Mouse (Mus musculus): ENCODE measurements around the gene Gm45062.

The Gm45062 gene

DNA sequence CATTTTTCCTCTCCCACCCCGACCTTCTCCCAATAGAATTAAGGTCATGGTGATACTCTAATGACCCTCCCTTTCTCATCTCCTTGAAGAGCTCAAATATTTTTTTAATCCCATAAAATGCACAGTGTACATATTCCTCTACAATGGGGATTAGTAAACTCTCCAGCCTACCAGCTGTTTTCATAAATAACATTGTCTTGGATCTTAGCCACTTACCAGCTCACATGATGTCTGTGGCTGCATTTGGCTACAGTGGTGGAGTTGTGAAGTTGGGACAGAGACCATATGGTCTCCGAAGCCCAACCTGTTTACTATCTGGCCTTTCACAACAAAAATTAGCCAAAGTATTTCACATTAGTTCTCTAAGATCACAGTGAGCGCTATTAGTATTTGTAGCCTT lies 111.4 kb downstream of the Gm45062 start:
- DNase-seq (ENCODE audit: low read depth): peak; percentile 57

DNA sequence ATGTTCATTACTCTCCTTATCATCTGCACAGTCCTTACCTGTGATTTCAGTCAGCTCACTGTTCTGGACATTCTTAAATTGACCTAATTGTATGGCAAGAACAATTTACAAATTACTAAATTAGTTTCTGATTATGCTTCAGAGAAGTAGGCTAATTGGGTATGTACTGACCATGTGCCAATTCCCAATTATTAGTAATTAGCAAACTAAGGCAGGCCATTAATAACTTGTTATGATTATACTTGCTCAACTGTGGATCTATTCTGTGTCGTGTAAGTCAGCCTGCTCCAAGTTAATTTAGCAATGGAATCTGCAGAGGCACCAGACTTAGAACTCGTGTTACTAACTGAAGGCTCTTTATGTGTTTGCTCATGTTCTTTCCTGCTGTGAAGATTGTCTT lies 113.8 kb downstream of the Gm45062 start:
- no peak for DNase-seq (ENCODE audit: low read depth)

DNA sequence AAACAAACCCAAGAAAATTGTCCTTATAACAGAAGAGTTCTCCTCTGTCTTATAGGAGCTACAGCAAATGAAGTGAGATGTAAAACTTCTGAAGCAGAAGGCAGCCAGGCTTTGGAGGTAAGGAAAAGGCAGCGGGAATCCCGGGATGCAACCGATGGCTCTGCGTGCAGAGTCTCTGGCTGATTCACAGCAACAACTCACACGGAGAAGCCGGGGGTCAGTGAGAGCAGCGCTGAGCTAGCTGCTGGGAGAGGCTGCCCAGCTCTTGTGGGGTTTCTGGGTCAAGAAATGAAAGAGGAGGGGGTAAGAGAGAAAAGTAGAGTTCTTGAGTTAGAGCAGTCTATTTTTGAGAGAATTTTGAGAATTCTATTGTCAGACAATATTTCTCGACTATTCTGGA lies 114.6 kb downstream of the Gm45062 start:
- DNase-seq (ENCODE audit: low read depth): no peak

DNA sequence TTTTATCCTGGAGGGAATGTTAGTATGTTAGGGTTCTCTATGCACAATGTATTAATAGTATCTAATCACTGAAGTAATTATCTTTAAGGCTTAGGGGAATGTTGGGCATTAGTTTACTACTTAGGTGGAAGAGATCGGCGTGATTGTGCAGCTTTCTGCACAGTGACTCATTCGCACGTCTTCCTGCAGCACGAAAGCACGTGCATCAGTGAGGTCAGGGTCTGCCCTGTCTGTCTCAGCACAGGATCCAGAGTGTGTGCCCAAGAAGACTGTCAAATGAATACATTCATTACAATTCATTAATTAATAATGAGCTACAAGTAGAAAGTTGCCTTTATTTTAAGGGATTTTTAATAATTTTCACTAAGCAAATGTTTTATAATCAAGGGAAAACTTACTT lies 115.0 kb downstream of the Gm45062 start:
- DNase-seq (ENCODE audit: low read depth): no peak

DNA sequence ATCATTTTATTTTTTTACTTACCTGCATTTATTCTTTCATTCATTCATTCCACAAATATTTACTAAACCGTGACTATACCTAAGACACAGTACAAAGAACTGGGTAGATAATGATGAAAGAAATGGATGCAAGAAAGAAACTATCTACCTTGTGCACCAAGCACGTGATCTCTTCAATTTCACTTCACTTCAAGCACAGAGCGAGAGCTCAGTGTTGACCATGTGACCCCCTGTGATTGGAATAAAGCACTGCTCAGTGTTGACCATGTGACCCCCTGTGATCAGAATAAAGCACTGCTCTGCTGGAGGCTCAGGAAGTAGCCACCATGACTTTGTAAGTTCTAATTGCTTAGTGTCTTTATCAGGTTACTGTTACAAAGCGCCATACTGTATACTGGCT lies 115.5 kb downstream of the Gm45062 start:
- DNase-seq (ENCODE audit: low read depth): no peak

DNA sequence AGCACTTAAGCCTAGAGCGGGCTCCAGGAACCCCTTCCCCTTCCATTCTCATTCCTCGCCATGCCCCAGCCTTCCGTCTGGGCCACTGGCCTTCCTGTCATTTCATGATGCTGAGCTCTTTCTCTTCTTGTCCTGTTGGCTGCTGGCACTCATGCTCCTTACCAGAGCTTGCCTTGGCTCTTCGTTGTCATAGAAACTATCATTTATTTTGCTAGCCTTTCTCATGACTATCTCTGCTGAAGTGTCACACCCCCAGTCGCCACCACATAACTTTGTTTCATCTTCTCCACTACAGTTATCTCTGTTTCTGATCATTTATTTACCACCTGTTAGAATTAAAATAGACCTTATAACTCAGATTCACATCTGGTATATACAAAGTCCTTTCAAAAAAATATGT lies 117.1 kb downstream of the Gm45062 start:
- no peak for DNase-seq (ENCODE audit: low read depth)

DNA sequence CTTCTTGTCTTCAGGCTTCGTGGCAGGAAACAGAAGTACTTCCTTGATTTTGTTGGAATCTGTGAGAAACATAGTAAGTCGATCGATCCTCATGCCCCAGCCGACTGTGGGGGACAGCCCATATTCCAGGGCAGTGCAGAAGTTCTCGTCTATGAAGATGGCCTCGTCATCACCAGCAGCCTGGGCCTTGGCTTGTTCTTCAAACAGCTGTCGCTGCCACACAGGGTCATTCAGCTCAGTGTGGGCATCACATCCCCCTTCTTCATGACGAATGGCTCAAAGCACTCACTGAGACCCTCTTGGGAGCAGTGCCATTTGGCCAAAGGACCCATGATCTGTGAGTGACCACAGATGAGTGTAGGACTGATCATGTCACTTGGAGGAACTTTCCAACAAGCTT lies 118.4 kb downstream of the Gm45062 start:
- DNase-seq (ENCODE audit: low read depth): no peak

DNA sequence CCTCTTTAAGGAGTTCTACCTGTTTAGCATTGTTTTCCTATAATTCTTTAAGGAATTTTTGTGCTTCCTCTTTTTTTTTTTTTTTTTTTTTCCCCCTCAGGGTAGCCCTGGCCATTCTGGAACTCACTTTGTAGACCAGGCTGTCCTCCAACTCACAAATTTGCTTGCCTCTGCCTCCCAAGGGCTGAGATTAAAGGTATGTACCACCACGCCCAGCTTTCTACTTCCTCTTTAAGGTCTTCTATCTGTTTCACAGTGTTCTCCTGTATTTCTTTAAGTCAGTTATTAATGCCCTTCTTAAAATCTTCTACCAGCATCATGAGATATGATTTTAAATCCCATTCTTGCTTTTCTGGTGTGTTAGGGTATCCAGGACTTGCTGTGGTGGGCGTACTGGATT lies 130.1 kb downstream of the Gm45062 start:
- DNase-seq (ENCODE audit: low read depth): no peak

DNA sequence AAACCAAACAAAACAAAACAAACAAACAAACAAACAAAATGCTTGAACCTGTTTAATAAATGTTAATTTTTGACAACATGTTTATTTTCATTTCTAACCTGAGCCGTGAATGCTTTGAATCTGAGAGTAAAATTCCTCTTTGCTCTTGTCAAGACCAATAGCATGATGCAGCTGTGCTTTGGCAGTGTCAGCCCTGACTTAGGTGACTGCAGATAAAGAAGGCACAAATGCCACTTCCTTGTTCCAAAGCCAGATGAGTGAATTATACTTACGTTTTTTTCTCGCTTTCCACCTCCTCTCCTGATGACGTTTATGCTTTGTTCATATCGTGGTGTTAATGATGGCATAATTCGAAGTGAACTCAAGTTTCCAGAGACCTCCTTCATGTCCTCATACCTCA lies 131.0 kb downstream of the Gm45062 start:
- no peak for DNase-seq (ENCODE audit: low read depth)

DNA sequence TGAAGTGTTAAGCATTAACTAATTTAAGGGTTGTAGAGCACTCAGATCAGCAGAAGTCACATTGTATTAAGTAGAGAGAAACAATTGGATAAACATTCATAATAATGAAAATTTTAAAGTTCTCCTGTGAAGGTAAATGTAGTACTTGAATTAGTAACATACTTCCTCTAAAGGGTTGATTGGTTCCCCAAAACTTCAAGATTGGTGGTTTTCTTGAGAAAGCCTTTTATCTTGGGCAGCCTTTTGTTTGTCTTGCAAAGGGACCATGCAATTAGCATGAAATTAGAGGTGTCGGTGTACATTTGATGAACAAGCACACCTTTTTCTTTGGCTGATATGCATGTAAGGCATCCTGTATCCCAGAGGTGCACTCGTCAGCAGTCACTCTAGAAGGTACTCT lies 131.7 kb downstream of the Gm45062 start:
- DNase-seq (ENCODE audit: low read depth): no peak

DNA sequence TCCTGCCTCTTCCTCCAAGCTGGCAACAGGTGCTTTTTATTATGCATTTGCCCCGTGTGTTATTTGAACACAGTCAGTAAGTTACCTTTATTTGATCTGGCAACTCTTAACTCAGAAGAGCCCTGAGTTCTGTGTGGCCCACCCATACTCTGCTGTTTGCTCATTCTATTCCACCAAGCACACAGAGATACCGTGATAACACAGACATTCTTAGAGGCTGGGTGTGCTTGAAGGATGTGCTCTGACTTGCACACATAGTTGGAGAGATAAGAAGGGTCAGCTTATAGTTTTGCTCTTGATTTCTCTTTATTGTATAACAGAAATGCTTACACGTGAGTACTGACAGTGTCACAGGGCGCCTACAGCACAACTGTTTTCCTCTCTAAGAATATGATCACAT lies 133.8 kb downstream of the Gm45062 start:
- no peak for DNase-seq (ENCODE audit: low read depth)

DNA sequence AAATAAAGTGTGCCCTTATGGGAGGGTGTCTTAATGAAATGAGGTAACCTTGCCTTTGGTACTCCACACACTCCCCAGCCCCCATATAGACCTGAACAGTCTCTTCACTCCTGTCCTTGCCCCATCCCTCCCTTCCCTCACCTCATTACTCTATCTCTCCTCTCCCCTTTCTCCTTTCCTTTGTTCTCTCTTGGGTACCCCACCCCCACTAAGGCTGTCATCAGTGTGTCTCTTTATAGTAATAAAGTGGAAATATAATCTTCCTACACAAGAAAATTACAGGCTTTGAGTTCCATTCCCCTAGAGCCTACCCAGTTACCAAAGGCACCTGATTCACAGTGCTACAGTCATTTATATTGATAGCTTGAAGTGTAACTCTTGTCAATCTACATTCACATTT lies 134.8 kb downstream of the Gm45062 start:
- no peak for DNase-seq (ENCODE audit: low read depth)

DNA sequence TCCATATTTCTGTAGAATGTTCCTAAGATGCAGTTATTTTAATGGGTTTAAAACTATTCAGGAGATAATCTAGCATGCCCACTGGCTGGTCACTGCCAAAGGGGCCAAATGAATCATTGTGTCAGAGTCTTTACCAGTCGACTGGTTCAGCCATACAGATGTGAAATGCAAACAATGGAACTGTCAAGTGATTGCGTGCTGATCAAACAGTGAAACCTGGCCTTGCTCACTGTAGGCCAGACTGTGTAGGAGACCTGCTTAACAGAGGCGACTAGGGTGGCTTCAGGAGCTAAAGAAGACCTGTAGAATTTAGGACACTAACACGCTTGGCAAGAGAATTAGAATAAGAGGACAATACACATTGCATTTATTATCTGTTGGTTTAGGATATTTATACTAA lies 135.8 kb downstream of the Gm45062 start:
- no peak for DNase-seq (ENCODE audit: low read depth)

DNA sequence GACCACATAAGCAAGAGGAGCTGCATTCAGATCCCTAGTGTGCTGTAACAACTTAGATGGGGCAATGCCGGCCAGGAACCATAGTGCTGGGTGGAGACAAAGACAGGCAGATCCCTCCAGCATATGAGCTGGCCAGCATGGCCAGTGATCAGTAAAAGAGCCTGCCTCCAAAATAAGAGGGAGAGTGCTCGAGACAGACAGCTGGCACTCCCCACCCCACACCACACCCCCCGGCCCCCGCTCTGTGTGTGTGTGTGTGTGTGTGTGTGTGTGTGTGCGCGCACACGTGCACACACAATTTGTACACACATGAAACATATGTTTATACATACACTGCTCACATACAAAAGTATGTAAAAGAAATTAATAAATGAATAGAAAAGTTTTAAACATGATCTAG lies 138.0 kb downstream of the Gm45062 start:
- DNase-seq (ENCODE audit: low read depth): no peak

DNA sequence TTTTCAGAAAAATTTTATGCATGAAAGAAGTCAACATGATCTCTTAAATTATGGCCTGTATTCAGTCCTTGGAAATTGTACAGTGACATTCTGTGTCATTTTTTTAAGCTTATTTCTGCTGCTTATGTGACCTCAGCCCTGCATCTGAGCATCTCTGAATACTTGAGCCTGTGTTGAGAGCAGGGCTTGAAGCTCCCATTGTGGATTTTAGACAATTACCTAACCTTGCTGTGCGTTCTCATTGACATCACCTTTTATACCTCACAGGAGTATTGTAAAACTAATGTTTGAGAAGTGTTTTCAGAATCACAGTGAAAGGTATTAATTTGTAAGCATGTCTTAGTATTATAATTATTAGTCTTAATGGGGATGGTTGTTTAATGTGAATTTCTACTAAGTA lies 140.5 kb downstream of the Gm45062 start:
- DNase-seq (ENCODE audit: low read depth): no peak

DNA sequence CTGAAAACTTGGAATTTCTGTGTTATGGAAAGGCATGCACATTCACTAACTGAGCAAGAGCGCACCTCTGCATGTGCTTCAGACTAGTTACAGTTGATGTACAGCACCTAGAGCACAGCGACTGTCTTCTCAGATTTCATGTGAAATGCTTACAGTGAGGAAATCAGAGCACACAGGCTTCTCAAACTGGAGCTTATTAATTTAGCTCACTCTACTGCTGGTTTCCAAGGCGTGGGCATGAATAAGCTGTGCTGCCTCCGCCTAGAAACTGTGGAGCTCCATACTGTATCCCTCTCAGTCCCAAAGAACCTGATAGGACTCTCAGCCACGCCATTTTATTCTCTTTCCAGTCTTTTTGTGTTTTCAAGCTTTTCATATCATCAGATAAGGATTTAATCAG lies 143.9 kb downstream of the Gm45062 start:
- no peak for DNase-seq (ENCODE audit: low read depth)

DNA sequence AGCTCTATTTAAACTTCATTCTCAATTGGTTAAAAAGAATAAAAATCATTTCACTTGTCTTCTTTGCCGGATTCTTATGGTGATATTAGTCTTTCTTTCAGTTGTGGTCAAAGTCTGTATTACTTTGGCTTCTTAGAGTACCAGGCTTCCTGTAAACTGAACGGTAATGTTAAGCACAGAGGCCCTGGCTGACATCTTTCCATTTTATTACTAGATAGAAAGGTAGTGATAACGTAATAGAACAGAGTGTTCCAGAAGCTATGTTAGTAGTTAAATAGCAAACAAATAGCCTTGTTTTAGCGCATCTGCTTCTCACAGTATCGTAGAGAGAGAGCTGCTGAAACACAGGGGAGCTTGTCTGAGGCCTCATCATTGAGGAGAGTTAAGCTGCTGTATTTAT lies 146.6 kb downstream of the Gm45062 start:
- no peak for DNase-seq (ENCODE audit: low read depth)

DNA sequence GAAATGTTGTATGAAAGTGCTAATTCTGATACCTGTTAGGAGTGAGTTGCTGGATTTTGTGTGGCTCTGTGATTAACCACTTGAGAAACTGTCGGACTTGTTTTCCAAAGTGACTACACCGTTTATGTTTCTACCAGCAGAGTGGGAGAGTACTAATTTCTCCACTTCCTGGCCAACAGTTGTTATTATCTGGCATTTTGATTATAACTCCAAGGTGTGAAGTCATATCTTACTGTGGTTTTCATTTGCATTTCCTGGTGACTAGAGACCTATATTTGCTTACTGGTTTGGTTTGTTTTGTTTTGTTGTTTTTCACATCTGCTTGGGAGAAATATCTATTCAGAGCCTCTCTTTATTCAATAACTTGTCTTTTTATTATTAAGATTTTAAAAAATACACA lies 149.1 kb downstream of the Gm45062 start:
- no peak for DNase-seq (ENCODE audit: low read depth)

DNA sequence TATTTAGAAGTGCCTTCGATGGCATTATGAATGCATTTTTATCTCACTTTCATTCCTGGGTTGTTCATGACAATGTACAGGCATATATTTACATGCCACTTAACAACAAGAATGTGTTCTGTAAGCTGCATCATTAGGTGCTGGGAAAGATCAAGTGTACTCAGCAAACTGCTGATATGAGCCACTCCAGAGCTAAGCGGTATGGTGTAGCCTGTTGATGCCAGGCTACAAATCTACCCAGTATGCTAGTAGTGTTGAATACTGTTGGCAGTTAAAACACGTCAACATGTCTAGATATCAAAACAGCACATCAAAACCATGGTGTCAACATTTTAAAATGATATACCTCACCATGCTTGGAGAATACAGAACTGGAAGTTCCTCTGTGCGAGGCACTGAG lies 150.6 kb downstream of the Gm45062 start:
- DNase-seq (ENCODE audit: low read depth): no peak

DNA sequence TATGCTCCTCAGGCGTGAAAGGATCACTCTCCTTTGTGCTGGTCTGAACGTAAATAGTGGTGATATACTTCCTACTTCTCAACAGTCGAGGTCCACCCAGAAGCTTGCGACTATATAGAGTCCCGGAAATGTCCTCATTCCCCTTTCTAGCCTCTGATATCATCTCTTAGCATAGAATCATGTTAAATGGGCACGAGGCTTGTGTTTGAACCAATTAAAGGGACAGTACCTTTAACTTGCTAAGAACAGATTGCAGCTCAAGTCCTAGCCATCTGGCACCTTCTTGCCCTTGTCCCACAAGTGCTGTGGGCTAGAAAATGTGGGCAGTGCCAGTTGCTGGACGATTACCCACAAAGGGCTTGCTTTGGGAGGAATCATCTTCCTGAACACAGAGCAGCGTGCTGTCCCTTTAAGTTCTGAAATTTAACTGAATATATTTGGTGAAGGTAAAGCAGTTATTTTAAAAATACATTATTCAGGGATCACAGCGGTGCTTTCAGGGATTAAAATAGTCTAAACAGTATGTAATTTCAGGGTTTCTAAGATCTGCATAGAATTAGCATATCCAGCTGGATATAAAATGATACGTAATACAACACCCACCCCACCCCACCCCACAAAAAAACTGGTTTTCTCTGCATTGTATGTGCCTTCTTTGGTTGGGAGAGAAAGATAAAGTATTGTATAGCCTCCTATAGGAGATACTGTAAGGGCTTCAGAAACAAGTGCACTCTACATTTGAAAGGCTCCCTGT lies 153.8 kb downstream of the Gm45062 start:
- DNase-seq (ENCODE audit: low read depth): no peak

DNA sequence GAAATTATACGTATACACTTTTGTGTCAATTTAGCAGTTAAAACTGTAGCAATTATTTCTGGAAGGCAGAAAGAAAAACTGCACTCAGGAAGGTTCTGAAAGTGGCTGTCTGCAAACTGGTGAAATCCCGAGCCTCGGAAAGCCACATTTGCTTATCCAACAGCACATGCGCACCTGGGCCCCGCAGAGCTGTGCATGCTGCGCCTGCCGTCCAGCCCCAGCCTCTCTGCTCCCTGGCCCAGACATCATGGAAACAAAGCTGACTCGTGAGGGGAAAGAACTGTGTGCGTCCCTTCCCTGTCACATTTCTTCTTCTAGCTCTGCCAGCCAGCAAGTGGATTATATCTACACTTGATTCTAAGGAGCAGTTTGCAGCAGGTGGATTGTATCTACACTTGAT lies 154.8 kb downstream of the Gm45062 start:
- DNase-seq (ENCODE audit: low read depth): no peak

DNA sequence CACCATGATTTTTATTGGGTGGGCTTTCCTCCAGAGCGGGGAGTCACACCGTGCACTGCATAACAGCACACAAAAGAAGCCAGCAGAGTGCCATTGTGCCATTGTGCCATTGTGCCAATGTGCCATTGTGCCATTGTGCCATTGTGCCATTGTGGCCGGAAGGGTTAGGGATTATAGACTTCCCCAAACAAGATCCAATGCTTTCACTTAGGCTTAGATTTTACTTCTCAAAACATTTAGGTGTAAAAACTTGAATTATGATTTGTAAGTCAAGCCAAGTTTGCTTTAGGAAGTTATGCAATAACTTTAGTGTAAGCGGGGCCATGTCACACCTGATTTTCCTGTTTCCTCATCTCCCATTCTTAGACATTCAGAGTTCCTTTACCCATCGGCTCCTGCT lies 156.6 kb downstream of the Gm45062 start:
- DNase-seq (ENCODE audit: low read depth): no peak

DNA sequence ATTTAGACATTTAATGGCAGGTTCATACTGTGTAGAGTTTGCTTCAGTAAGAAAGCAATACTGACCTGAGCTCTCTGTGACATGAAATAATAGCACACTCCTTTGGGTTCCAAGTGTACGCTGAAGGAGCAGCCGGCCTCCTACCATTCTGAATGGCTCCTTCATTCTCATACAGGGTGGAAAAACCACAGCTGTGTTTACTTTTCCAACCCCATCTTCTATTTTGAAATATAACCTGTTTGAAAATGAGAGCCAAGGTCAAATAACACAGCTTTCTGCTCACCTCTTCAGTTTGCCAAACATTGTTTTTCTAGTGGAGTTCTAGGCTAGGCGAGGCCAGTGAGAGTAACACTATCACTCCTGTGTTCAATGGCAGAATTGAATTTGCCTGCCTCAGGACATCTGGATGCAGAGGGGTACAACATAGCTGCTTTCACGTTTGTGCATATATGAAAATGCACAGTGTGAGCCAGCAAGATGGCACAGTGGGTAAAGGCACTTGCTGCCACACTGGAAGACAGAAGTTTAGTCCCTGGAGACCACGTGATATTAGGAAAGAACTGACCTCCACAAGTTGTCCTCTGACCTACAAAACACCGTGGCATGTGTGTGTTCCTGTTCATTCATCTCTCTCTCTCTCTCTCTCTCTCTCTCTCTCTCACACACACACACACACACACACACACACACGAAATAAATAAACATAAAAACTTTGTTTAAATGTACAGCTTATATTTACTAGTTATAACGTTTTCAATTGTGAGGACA lies 157.7 kb downstream of the Gm45062 start:
- no peak for DNase-seq (ENCODE audit: low read depth)
